Comparison of ENCODE assay signal across 13 mouse cellular contexts in the genomic region with DNA sequence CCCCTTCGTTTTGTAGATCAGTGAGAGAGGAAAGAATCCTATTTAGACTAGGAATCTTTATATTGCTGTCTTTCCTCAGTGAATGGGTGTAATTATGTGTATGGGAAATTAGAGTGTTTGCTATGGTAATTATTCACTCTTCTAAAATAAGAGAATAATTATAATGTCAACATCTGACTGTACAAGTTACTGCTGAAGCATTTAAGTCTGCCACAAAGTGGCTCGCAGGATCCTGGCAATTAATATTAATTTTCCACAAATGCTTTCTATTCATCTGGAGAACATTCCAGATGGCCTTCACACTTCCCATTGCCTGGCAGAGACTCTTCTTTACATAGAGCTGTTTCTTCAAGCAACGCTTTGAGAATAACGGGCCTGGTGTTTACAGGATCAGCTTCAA.
"Had no signal": no experiment of that assay in that cellular context is flagged by ENCODE, and none has a peak within 500 bp of the region (broad histone marks: within the 10 kb centered on the region; RNA-seq: fewer than 3 reads in every experiment).

No protein-coding gene starts in this region.

- H3K27ac ChIP-seq: limb, embryonic 12.5 days; liver, embryonic 13.5 days; midbrain, embryonic 15.5 days; neural tube, embryonic 12.5 days; stomach, postnatal 0 days had no signal

- H3K4me3 ChIP-seq: limb, embryonic 12.5 days; liver, embryonic 13.5 days; midbrain, embryonic 15.5 days; neural tube, embryonic 12.5 days had no signal

- ATAC-seq: intestine, postnatal 0 days; liver, postnatal 0 days; midbrain, embryonic 15.5 days had no signal

- H3K27me3 ChIP-seq: limb, embryonic 12.5 days; liver, embryonic 13.5 days; midbrain, embryonic 15.5 days; neural tube, embryonic 12.5 days had no signal

- DNase-seq: kidney, adult 8-10 months; kidney, postnatal 36 days; liver; liver, embryonic 13.5 days; liver, postnatal 0 days; lung, postnatal 36 days; thymus, adult 18-20 months; thymus, postnatal 25 days had no signal

- H3K9me3 ChIP-seq: limb, embryonic 12.5 days; liver, embryonic 13.5 days; midbrain, embryonic 15.5 days; neural tube, embryonic 12.5 days had no signal

- H3K4me2 ChIP-seq: limb, embryonic 12.5 days; liver, embryonic 13.5 days; midbrain, embryonic 15.5 days; neural tube, embryonic 12.5 days had no signal

- H3K36me3 ChIP-seq: limb, embryonic 12.5 days; liver, embryonic 13.5 days; midbrain, embryonic 15.5 days; neural tube, embryonic 12.5 days had no signal

- H3K9ac ChIP-seq: limb, embryonic 12.5 days; liver, embryonic 13.5 days; liver, postnatal 0 days; midbrain, embryonic 15.5 days; neural tube, embryonic 12.5 days had no signal

- H3K4me1 ChIP-seq: limb, embryonic 12.5 days; liver, embryonic 13.5 days; midbrain, embryonic 15.5 days; neural tube, embryonic 12.5 days had no signal
